Mouse (Mus musculus): ENCODE measurements around the gene Syncrip.

Gene Syncrip

GRCm38 (mm10) chr9:88482230-88482828 is at the start of gene Syncrip:
TSS of gene Syncrip (minus strand) at chr9:88482574.
- peak; percentile 88 to 89 for DNase-seq

GRCm38 (mm10) chr9:88529979-88530580 is 47.7 kb upstream of the Syncrip start:
- DNase-seq, result no peak

- no peak for DNase-seq
Measured at GRCm38 (mm10) chr9:88529571-88529970, 47.2 kb upstream of the Syncrip start.

- DNase-seq, result no peak
Measured at GRCm38 (mm10) chr9:88528736-88529135, 46.4 kb upstream of the Syncrip start.

GRCm38 (mm10) chr9:88527956-88528355 is 45.6 kb upstream of the Syncrip start:
- DNase-seq, result no peak

- DNase-seq, result no peak
Measured at GRCm38 (mm10) chr9:88525341-88525740, 43.0 kb upstream of the Syncrip start.

- no peak for DNase-seq
Measured at GRCm38 (mm10) chr9:88524796-88525195, 42.4 kb upstream of the Syncrip start.

GRCm38 (mm10) chr9:88524367-88524766 is 42.0 kb upstream of the Syncrip start:
- DNase-seq, result no peak

GRCm38 (mm10) chr9:88523335-88523668 is 40.9 kb upstream of the Syncrip start:
- DNase-seq, result no peak

GRCm38 (mm10) chr9:88522569-88523334 is 40.4 kb upstream of the Syncrip start:
- DNase-seq, result peak; percentile 92 to 96

GRCm38 (mm10) chr9:88521961-88522568 is 39.7 kb upstream of the Syncrip start:
- DNase-seq, result no peak

GRCm38 (mm10) chr9:88520849-88521483 is 38.6 kb upstream of the Syncrip start:
- no peak for DNase-seq

- DNase-seq, result no peak
Measured at GRCm38 (mm10) chr9:88520122-88520848, 37.9 kb upstream of the Syncrip start.

GRCm38 (mm10) chr9:88519390-88520121 is 37.2 kb upstream of the Syncrip start:
- no peak for DNase-seq

GRCm38 (mm10) chr9:88516361-88516995 is 34.1 kb upstream of the Syncrip start:
- DNase-seq, result no peak

- no peak for DNase-seq
Measured at GRCm38 (mm10) chr9:88515546-88515945, 33.2 kb upstream of the Syncrip start.

GRCm38 (mm10) chr9:88501846-88502245 is 19.5 kb upstream of the Syncrip start:
- no peak for DNase-seq

- no peak for DNase-seq
Measured at GRCm38 (mm10) chr9:88500112-88500511, 17.7 kb upstream of the Syncrip start.

GRCm38 (mm10) chr9:88492522-88492921 is 10.1 kb upstream of the Syncrip start:
- no peak for DNase-seq

GRCm38 (mm10) chr9:88484531-88484930 is 2.2 kb upstream of the Syncrip start:
- no peak for DNase-seq

- DNase-seq, result peak; percentile 80 to 84
Measured at GRCm38 (mm10) chr9:88482829-88483396, 539 bp upstream of the Syncrip start.

All from thymus, adult 18-20 months (tissue).